Mouse (Mus musculus) midbrain, embryonic 15.5 days (tissue): ENCODE results near the gene Cacna1d. TPM values are rescaled to one million over a fixed set of nuclear protein-coding genes. Genes with fewer than 3 reads are reported as not detected.

Experiments
- ATAC-seq: fragments of 200-750 bp; cut with Nextera tagmentation; replicated peaks from 2 replicates; pipeline ENCODE4 v1.8.0; 2017; ENCODE audit warnings: moderate TSS enrichment
- H3K27ac ChIP-seq: fragments of 300-500 bp; sonication (generic); 2 replicates; pipeline ENCODE4 v1.5.1; 2015; ENCODE audit warnings: mild to moderate bottlenecking, inconsistent platforms
- H3K27me3 ChIP-seq: fragments of 300-500 bp; sonication (generic); replicated peaks from 2 replicates; pipeline ENCODE4 v1.6.1; 2015; ENCODE audit warnings: inconsistent platforms
- H3K36me3 ChIP-seq: fragments of 300-500 bp; sonication (generic); replicated peaks from 2 replicates; pipeline ENCODE4 v1.6.1; 2015; ENCODE audit warnings: inconsistent platforms
- H3K4me1 ChIP-seq: fragments of 300-500 bp; sonication (generic); 2 replicates; pipeline ENCODE4 v1.6.1; 2015; ENCODE audit warnings: inconsistent platforms
- H3K4me2 ChIP-seq: fragments of 300-500 bp; sonication (generic); 2 replicates; pipeline ENCODE4 v1.6.1; 2015; ENCODE audit warnings: inconsistent platforms, mild to moderate bottlenecking, moderate library complexity
- H3K4me3 ChIP-seq: fragments of 300-500 bp; sonication (generic); 2 replicates; pipeline ENCODE4 v1.5.1; 2015; ENCODE audit warnings: mild to moderate bottlenecking, inconsistent platforms
- H3K9ac ChIP-seq: fragments of 300-500 bp; sonication (generic); 2 replicates; pipeline ENCODE4 v1.6.1; 2015; ENCODE audit warnings: mild to moderate bottlenecking, inconsistent platforms
- H3K9me3 ChIP-seq: fragments of 300-500 bp; sonication (generic); 2 replicates; pipeline ENCODE4 v1.6.1; 2016; ENCODE audit warnings: inconsistent platforms
- WGBS: fragments of 180-500 bp; shearing (Covaris S2); methylation state at CpG from one replicate; pipeline ENCODE4 v1.1.7; 2015; ENCODE audit warnings: mixed read lengths; 5-methylcytosine and 5-hydroxymethylcytosine counted together
- polyA plus RNA-seq: library from polyadenylated mRNA; unstranded; fragments of >200 nt; fragmentation: Nextera tagmentation; extraction: Ambion mirVana; gene quantifications from 2 replicates; pipeline ENCODE4 v1.2.1, GENCODE M21; 2015

Cacna1d gene
- polyA plus RNA-seq, 1 experiment from 2014 or later = 12.1 TPM

DNA sequence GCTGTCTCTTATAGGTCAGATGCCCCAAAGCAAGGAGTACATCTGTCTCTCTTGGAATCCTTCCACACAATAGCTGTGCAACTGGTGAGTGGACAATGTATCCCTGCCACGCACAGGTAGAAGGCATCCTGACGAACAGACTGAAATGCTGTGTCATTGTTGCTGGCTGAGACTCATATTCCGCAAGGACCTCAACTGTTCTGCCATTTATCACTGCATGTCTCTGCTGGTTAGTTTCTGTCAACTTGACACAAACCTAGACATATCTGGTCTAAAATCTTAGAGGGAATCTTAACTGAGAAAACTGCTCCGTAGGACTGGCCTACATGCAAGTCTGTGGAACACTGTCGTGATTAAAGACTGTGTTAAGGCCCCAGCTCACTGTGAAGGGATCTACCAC lies 246.5 kb downstream of the Cacna1d start:
- Histone ChIP-seq H3K9me3 (no peaks in the 10 kb centered on the region), H3K27ac (no peak overlapping the region), H3K9ac (no peak overlapping the region), H3K36me3 (no peaks in the 10 kb centered on the region), H3K4me3 (no peak overlapping the region), H3K4me1 (no peaks in the 10 kb centered on the region), H3K27me3 (no peaks in the 10 kb centered on the region), H3K4me2 (no peak overlapping the region)
- 91% methylated on average over 5 of the region's 5 CpGs for WGBS
- no peak for ATAC-seq

DNA sequence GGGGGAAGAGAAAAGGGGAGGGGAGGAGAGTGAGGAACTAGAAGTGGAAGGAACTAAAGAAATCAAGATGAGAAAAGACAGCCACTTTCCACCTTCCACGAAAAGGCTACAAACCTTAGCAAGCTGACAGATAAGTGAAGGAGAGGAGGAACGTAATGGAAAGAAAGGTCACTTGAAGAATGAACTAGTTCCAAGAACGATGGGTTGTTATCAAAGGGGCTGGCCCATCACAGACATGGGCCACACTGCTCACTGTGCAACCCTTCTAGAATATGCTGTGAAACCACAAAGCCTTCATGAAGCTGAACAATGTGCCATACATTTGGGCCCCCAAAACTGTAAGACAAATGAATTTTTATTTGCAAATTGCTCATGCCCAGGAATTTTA lies 248.4 kb downstream of the Cacna1d start:
- no peaks in the 10 kb centered on the region for H3K4me1 ChIP-seq
- ATAC-seq = no peak
- H3K36me3 ChIP-seq = no peaks in the 10 kb centered on the region
- H3K9me3 ChIP-seq = no peaks in the 10 kb centered on the region
- no peak overlapping the region for H3K9ac ChIP-seq
- no peak overlapping the region for H3K4me2 ChIP-seq
- 89% methylated on average over 3 of the region's 3 CpGs for WGBS
- no peaks in the 10 kb centered on the region for H3K27me3 ChIP-seq
- no peak overlapping the region for H3K4me3 ChIP-seq
- H3K27ac ChIP-seq = no peak overlapping the region

DNA sequence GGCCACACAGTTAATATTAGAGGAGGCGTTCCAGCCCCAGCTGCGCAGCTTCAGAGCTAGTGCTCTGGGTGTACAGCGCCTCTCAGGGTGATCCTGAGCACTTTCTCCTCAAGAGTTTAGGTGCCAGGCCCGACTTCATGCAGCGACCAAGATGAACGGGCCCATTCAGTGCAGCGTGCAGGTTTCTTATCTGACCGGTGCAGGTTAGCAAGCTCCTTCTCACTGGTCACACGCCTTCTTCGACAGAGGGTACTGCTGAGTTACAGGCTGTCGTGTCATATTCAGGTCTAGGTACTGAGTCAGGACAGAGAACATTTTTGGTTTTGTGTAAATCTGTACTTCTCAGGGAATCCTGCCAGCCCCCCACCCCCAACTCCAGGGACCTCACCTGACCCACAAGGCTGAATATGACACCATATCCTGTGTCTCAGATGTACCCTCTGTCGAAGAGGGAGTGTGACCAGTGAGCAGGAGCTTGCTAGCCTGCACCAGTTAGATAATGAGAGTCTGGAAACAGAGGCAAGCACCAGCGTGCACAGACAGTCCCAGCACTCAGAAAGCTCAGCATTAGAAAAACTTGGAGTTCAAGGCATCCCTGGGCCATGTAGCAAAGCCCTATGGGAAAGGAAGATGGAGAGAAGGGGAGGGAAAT lies 249.0 kb downstream of the Cacna1d start:
- Histone ChIP-seq H3K9me3 (no peaks in the 10 kb centered on the region), H3K4me3 (no peak overlapping the region), H3K4me1 (no peaks in the 10 kb centered on the region), H3K36me3 (no peaks in the 10 kb centered on the region), H3K9ac (no peak overlapping the region), H3K27ac (no peak overlapping the region), H3K4me2 (no peak overlapping the region), H3K27me3 (no peaks in the 10 kb centered on the region)
- 90% methylated on average over 13 of the region's 13 CpGs for WGBS
- no peak for ATAC-seq

DNA sequence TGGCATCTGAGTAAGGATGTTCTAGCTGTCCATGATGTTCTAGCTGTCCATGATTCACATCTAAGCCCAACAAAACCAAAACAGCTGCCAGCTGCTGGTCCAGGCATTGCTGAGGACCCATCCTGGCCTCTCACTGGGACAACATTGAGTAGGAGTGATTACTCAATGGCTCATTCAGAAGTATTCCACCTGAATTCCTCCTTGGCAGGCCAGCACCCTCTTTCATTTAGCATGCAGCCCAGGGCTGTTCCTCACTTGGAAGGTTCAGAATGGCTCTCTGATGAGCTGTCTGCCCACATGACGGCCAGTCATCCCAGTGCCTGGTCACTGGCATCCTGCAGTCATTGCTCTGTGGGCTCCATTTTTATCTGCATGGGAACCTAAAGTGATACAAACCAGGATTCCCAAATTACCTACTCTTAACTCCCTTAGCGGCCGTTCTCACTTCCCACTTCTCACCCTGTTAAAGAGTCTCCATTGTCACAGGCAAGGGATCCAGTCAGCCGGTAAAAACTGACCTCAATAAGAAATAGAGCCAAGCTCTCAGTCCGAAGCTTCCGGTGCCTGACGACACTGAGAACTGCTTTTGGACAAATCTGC lies 250.2 kb downstream of the Cacna1d start:
- Histone ChIP-seq H3K27ac (no peak overlapping the region), H3K4me3 (no peak overlapping the region), H3K36me3 (no peaks in the 10 kb centered on the region), H3K9ac (no peak overlapping the region), H3K9me3 (no peaks in the 10 kb centered on the region), H3K4me2 (no peak overlapping the region), H3K27me3 (no peaks in the 10 kb centered on the region), H3K4me1 (no peaks in the 10 kb centered on the region)
- no peak for ATAC-seq
- WGBS = 82% methylated on average over 7 of the region's 7 CpGs

DNA sequence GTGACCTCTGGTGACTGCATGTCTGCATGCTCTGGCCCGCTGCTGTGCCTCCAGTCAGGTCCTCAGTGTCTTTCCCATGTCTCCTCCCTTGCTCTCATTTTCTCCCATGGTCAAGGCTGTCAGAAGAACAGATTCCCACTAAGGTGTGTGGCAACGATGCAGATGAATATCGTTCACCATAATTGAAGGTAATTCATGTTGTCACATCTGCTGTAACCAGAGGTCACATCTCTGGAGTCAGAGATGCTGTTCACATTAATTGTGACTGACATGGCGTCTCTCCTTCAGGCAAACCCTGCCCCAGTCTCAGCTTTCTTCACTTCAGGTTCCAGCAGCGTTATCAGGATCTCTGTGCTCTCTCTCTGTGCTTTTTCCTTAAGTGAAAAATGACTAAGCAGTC lies 252.4 kb downstream of the Cacna1d start:
- Histone ChIP-seq H3K9me3 (no peaks in the 10 kb centered on the region), H3K27ac (no peak overlapping the region), H3K4me1 (no peaks in the 10 kb centered on the region), H3K27me3 (no peaks in the 10 kb centered on the region), H3K9ac (no peak overlapping the region), H3K4me2 (no peak overlapping the region), H3K36me3 (no peaks in the 10 kb centered on the region), H3K4me3 (no peak overlapping the region)
- WGBS = 86% methylated on average over 5 of the region's 5 CpGs
- ATAC-seq = no peak

DNA sequence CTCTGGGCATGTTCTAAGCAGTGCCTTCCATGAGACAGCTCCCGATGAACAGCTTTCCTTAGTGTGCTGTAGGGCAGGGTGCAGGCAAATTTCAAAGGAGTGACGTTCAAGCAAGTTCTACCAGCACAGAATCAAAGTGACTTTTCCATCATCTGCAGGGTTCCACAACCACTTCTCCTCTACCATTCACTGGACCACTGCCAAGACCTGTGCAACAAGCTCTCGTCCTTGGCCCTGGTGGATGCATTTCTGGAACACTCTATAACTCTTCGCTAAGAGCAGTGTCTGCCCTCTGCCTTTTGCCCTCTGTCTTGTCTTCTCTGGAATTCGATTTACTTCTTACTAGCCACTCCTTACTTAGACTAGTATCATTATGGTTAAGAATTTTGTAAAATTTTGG lies 266.1 kb downstream of the Cacna1d start:
- H3K4me2 ChIP-seq = no peak overlapping the region
- no peaks in the 10 kb centered on the region for H3K36me3 ChIP-seq
- H3K9me3 ChIP-seq = no peaks in the 10 kb centered on the region
- H3K27ac ChIP-seq = no peak overlapping the region
- H3K4me1 ChIP-seq = no peaks in the 10 kb centered on the region
- H3K27me3 ChIP-seq = no peaks in the 10 kb centered on the region
- ATAC-seq = no peak
- no peak overlapping the region for H3K9ac ChIP-seq
- no peak overlapping the region for H3K4me3 ChIP-seq
- 87% methylated on average over 5 of the region's 5 CpGs for WGBS

DNA sequence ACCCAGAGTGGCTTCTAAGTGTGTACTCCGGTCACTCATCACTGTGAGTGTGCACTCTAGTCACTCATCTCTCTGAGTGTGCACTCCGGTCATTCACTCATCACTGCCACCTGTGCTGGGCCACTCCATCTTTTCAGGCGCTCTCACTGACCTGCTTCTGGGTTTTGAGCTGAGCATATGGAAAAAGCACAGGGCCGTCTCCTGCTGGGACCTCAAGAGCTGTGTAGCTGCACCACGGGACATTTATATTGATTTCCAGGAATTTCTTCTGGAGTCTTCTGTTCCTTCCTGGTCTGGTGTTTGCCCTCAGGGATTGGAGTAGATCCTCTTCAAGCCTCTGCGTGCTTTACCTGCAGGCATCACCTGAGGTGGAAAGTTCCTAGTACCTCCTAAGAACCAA lies 269.2 kb downstream of the Cacna1d start:
- Histone ChIP-seq H3K36me3 (no peaks in the 10 kb centered on the region), H3K27me3 (no peaks in the 10 kb centered on the region), H3K9ac (no peak overlapping the region), H3K4me1 (no peaks in the 10 kb centered on the region), H3K4me3 (no peak overlapping the region), H3K4me2 (no peak overlapping the region), H3K9me3 (no peaks in the 10 kb centered on the region), H3K27ac (no peak overlapping the region)
- 93% methylated on average over 6 of the region's 6 CpGs for WGBS
- no peak for ATAC-seq

DNA sequence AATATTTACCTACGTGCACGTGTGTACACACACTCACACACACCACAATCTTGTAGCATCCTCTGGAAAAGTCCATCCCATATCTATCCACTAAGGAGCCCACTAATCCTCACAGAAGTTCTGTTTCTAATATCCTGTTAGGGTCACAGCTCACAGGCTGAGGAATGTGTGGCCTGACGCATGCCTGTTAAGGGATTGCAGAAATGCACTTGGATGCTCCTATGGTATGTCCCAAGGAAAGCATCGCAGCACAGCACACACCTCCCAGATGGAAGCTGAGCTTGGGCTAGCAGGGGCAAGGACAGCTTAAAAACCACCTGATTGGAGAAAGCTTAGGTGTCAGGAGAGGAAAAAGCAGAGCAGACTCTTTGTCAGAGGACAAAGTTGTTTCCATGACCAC lies 271.4 kb downstream of the Cacna1d start:
- Histone ChIP-seq H3K9me3 (no peaks in the 10 kb centered on the region), H3K27me3 (no peaks in the 10 kb centered on the region), H3K4me2 (no peak overlapping the region), H3K4me1 (no peaks in the 10 kb centered on the region), H3K4me3 (no peak overlapping the region), H3K9ac (no peak overlapping the region), H3K36me3 (no peaks in the 10 kb centered on the region), H3K27ac (no peak overlapping the region)
- ATAC-seq = no peak
- WGBS = 82% methylated on average over 4 of the region's 4 CpGs

DNA sequence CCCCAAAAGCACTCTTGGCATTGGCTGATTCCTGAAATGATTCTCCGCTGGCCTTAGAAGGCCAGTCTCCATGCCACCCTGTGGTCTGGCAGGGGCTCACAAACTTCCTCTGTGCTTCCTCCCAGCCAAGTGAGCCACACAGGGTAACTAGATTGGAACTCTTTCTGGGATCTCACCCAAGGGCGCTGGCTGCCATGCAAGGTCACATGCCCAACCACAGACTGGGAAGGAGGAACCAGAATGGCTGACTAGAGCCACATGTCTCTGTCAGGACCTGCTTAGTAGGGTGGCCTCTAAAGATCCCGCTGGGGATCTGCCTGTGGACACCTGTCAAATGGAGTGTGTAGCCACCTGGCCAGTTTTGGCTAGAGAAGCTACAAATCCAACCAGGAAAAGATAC lies 273.1 kb downstream of the Cacna1d start:
- Histone ChIP-seq H3K4me1 (no peaks in the 10 kb centered on the region), H3K36me3 (no peaks in the 10 kb centered on the region), H3K27ac (no peak overlapping the region), H3K27me3 (no peaks in the 10 kb centered on the region), H3K9me3 (no peaks in the 10 kb centered on the region), H3K4me2 (no peak overlapping the region), H3K4me3 (no peak overlapping the region), H3K9ac (no peak overlapping the region)
- 85% methylated on average over 3 of the region's 3 CpGs for WGBS
- no peak for ATAC-seq

DNA sequence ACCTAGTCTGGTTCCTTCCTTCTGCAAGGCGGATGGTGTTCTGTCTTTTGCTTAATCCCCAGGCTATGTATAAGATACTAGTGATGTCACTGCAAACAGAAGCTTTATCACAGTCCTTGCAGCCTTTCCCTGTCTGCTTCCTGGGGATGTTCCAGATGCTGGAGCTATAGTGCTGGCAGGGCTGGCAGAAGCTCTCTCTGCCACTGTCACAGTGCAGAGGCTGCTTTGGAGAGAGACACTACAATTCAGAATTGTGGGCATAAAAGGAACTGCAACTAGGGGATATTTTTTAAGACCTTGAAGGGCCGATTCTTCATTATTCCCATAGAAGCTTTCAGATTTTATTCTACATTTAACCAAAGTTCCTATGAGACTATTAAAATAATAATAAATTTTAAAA lies 274.1 kb downstream of the Cacna1d start:
- H3K9me3 ChIP-seq = no peaks in the 10 kb centered on the region
- no peak overlapping the region for H3K9ac ChIP-seq
- WGBS = 83% methylated on average over 2 of the region's 2 CpGs
- no peak overlapping the region for H3K4me3 ChIP-seq
- H3K27ac ChIP-seq = no peak overlapping the region
- H3K27me3 ChIP-seq = no peaks in the 10 kb centered on the region
- no peaks in the 10 kb centered on the region for H3K4me1 ChIP-seq
- H3K36me3 ChIP-seq = no peaks in the 10 kb centered on the region
- H3K4me2 ChIP-seq = no peak overlapping the region
- ATAC-seq = no peak

DNA sequence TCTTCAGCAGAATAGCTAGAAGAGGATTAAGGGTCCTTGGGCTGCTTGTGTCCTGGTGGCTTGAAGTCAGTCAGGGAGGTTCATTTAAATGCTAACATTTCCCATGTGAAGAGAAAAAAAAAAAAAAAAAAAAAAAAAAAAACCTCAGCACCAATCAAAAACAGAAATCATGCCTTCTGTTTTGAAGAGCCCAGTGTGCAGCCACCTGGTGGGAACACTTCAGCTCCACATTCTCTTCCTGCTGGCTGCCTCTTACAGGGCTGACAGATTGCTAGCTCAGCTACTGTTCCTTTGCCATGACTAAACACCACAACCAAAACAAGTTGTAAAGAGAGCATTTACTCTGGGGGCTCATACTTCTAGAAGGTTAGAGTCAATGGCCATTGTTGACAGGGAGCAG lies 283.1 kb downstream of the Cacna1d start:
- no peak for ATAC-seq
- Histone ChIP-seq H3K36me3 (no peaks in the 10 kb centered on the region), H3K9ac (no peak overlapping the region), H3K27me3 (no peaks in the 10 kb centered on the region), H3K27ac (no peak overlapping the region), H3K4me1 (no peaks in the 10 kb centered on the region), H3K4me2 (no peak overlapping the region), H3K4me3 (no peak overlapping the region), H3K9me3 (no peaks in the 10 kb centered on the region)

DNA sequence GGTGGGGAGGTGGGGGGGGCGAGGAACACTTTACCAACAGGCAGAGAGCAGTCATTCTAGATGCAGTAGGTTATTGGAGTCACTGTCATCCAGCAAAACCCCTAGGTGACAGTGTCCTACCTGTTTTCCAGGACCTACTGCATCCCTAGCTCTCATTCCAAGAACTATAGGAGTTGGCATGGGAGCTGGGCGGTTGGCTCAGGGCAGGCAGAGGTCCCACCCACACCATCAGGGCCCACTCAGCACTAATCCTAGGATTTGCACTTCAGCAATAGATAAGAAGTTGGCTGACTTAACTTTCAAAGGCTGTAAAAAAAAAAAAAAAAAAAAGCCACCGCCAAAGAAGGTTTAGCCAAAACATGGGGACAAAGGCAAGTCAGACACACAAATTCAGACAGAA lies 285.4 kb downstream of the Cacna1d start:
- no peak for ATAC-seq
- H3K27ac ChIP-seq = no peak overlapping the region
- H3K4me2 ChIP-seq = no peak overlapping the region
- no peaks in the 10 kb centered on the region for H3K36me3 ChIP-seq
- H3K4me3 ChIP-seq = no peak overlapping the region
- H3K9me3 ChIP-seq = no peaks in the 10 kb centered on the region
- no peaks in the 10 kb centered on the region for H3K27me3 ChIP-seq
- 34% methylated on average over 3 of the region's 3 CpGs for WGBS
- no peak overlapping the region for H3K9ac ChIP-seq
- H3K4me1 ChIP-seq = no peaks in the 10 kb centered on the region

DNA sequence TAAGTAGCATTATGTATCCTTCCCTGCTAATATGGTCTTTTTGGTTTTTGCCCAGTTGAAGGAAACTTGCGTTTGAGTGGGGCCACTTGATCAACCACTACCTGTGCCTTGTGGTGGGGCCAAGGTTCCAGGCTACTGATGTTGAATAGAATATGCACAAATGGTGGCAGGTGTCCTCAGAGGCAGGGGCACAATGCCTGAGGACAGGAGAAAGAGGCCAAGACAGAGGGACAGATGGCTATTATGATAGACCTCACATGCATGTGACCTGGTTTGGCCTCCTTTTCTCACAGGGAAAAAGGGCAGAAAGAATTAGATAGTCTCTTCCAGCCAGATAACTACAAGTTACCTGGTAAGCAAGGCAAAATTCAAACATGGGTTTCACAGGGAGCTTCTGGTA lies 286.7 kb downstream of the Cacna1d start:
- no peaks in the 10 kb centered on the region for H3K9me3 ChIP-seq
- no peak for ATAC-seq
- 94% methylated on average over 1 of the region's 1 CpGs for WGBS
- H3K4me3 ChIP-seq = no peak overlapping the region
- no peaks in the 10 kb centered on the region for H3K4me1 ChIP-seq
- H3K36me3 ChIP-seq = no peaks in the 10 kb centered on the region
- H3K9ac ChIP-seq = no peak overlapping the region
- H3K4me2 ChIP-seq = no peak overlapping the region
- H3K27me3 ChIP-seq = no peaks in the 10 kb centered on the region
- no peak overlapping the region for H3K27ac ChIP-seq
